Mouse (Mus musculus) embryonic fibroblast, embryonic 13.5 days (primary cell): ENCODE measurements around the gene Nsmce1.

Experiments
- CTCF ChIP-seq: IDR thresholded peaks from 2 replicates; pipeline ENCODE4 v1.5.1; 2011; ENCODE audit warnings: mild to moderate bottlenecking, control low read depth, low read length, moderate library complexity, borderline replicate concordance; ENCODE audit not compliant: insufficient read depth
- POLR2A ChIP-seq: IDR thresholded peaks from 2 replicates; pipeline ENCODE4 v1.6.1; 2011; ENCODE audit warnings: low read depth, mild to moderate bottlenecking, control low read depth, low read length, moderate library complexity

GRCm38 (mm10) chr7:125492551-125492950 lies 1.2 kb upstream of the Nsmce1 start:
- TF ChIP-seq CTCF (no peak), POLR2A (no peak; the same call in 1 of the 2 replicates)
